Mouse (Mus musculus): Measurements from ENCODE around the gene Bicra. TPM values are rescaled to one million over a fixed set of nuclear protein-coding genes. Genes with fewer than 3 reads are reported as not detected.

Bicra gene
- polyA plus RNA-seq, 1 experiment from 2014 or later, result 1.6 TPM

GRCm38 (mm10) chr7:16013722-16014275, 33.9 kb downstream of the Bicra start:
- Histone ChIP-seq H3K4me3 (replicated peaks) (no peak overlapping the region), H3K4me2 (no peak overlapping the region), H3K27me3 (no peaks in the 10 kb centered on the region), H3K27ac (replicated peaks) (no peak overlapping the region), H3K9me3 (replicated peaks) (no peaks in the 10 kb centered on the region), H3K36me3 (replicated peaks) (no peaks in the 10 kb centered on the region), H3K9ac (no peak overlapping the region), H3K4me1 (replicated peaks) (peaks cover 60% of the 10 kb centered on the region)
- no peak for ATAC-seq (ENCODE audit: insufficient read depth)
- WGBS (ENCODE audit: insufficient replicate concordance), result 67% methylated on average over 5 of the region's 5 CpGs

GRCm38 (mm10) chr7:16012576-16013263, 35.0 kb downstream of the Bicra start:
- ATAC-seq (ENCODE audit: insufficient read depth), result no peak
- 68% methylated on average over 11 of the region's 11 CpGs for whole genome bisulfite sequencing (ENCODE audit: insufficient replicate concordance)

GRCm38 (mm10) chr7:16011418-16012085, 36.2 kb downstream of the Bicra start:
- Histone ChIP-seq H3K4me2 (peak overlapping the region; percentile 20), H3K4me1 (replicated peaks) (peaks cover 39% of the 10 kb centered on the region), H3K27me3 (no peaks in the 10 kb centered on the region), H3K9me3 (replicated peaks) (no peaks in the 10 kb centered on the region), H3K27ac (replicated peaks) (no peak overlapping the region), H3K9ac (no peak overlapping the region), H3K4me3 (replicated peaks) (no peak overlapping the region), H3K36me3 (replicated peaks) (no peaks in the 10 kb centered on the region)
- 28% methylated on average over 7 of the region's 7 CpGs for WGBS (ENCODE audit: insufficient replicate concordance)
- no peak for ATAC-seq (ENCODE audit: insufficient read depth)

More at GRCm38 (mm10) chr7:16012576-16013263, 35.0 kb downstream of the Bicra start:
- no peak overlapping the region for H3K27ac ChIP-seq (replicated peaks)
- H3K36me3 ChIP-seq (replicated peaks), result no peaks in the 10 kb centered on the region
- H3K4me1 ChIP-seq (replicated peaks), result peaks cover 50% of the 10 kb centered on the region
- H3K4me2 ChIP-seq, result no peak overlapping the region
- no peaks in the 10 kb centered on the region for H3K27me3 ChIP-seq
- no peak overlapping the region for H3K9ac ChIP-seq
- H3K9me3 ChIP-seq (replicated peaks), result no peaks in the 10 kb centered on the region
- H3K4me3 ChIP-seq (replicated peaks), result no peak overlapping the region

- Histone ChIP-seq H3K4me3 (replicated peaks) (no peak overlapping the region), H3K4me1 (replicated peaks) (peaks cover 38% of the 10 kb centered on the region), H3K4me2 (no peak overlapping the region), H3K27me3 (no peaks in the 10 kb centered on the region), H3K36me3 (replicated peaks) (no peaks in the 10 kb centered on the region; the same call in 1 of the 2 replicates), H3K9ac (no peak overlapping the region), H3K9me3 (replicated peaks) (no peaks in the 10 kb centered on the region), H3K27ac (replicated peaks) (no peak overlapping the region)
- no peak for ATAC-seq (ENCODE audit: insufficient read depth)
- 69% methylated on average over 5 of the region's 5 CpGs for WGBS (ENCODE audit: insufficient replicate concordance)
Measured at GRCm38 (mm10) chr7:16010649-16011048, 37.1 kb downstream of the Bicra start.

- no peak for ATAC-seq (ENCODE audit: insufficient read depth)
- H3K36me3 ChIP-seq (replicated peaks), result no peaks in the 10 kb centered on the region; the same call in 1 of the 2 replicates
- H3K4me1 ChIP-seq (replicated peaks), result peaks cover 35% of the 10 kb centered on the region
- no peak overlapping the region for H3K4me3 ChIP-seq (replicated peaks)
- no peak overlapping the region for H3K9ac ChIP-seq
- H3K4me2 ChIP-seq, result no peak overlapping the region
- no peaks in the 10 kb centered on the region for H3K27me3 ChIP-seq
- H3K27ac ChIP-seq (replicated peaks), result no peak overlapping the region
- WGBS (ENCODE audit: insufficient replicate concordance), result 81% methylated on average over 7 of the region's 7 CpGs
- H3K9me3 ChIP-seq (replicated peaks), result no peaks in the 10 kb centered on the region
Measured at GRCm38 (mm10) chr7:16009636-16010035, 38.1 kb downstream of the Bicra start.

GRCm38 (mm10) chr7:16005020-16005419, 42.7 kb downstream of the Bicra start:
- H3K9ac ChIP-seq, result no peak overlapping the region
- no peak overlapping the region for H3K4me2 ChIP-seq
- WGBS (ENCODE audit: insufficient replicate concordance), result 75% methylated on average over 3 of the region's 3 CpGs
- ATAC-seq (ENCODE audit: insufficient read depth), result no peak
- H3K4me1 ChIP-seq (replicated peaks), result peaks cover 36% of the 10 kb centered on the region
- H3K4me3 ChIP-seq (replicated peaks), result no peak overlapping the region
- no peak overlapping the region for H3K27ac ChIP-seq (replicated peaks)
- H3K9me3 ChIP-seq (replicated peaks), result no peaks in the 10 kb centered on the region
- H3K27me3 ChIP-seq, result no peaks in the 10 kb centered on the region
- H3K36me3 ChIP-seq (replicated peaks), result no peaks in the 10 kb centered on the region; the same call in 1 of the 2 replicates

- Histone ChIP-seq H3K9me3 (replicated peaks) (no peaks in the 10 kb centered on the region), H3K9ac (no peak overlapping the region), H3K27ac (replicated peaks) (no peak overlapping the region), H3K27me3 (no peaks in the 10 kb centered on the region), H3K4me3 (replicated peaks) (no peak overlapping the region), H3K4me2 (no peak overlapping the region), H3K36me3 (replicated peaks) (peaks cover 1% of the 10 kb centered on the region; the same call in 1 of the 2 replicates), H3K4me1 (replicated peaks) (peaks cover 41% of the 10 kb centered on the region)
- ATAC-seq (ENCODE audit: insufficient read depth), result no peak
- 71% methylated on average over 12 of the region's 12 CpGs for WGBS (ENCODE audit: insufficient replicate concordance)
Measured at GRCm38 (mm10) chr7:16004177-16004856, 43.4 kb downstream of the Bicra start.

- Histone ChIP-seq H3K9me3 (replicated peaks) (no peaks in the 10 kb centered on the region), H3K4me2 (no peak overlapping the region), H3K27ac (replicated peaks) (no peak overlapping the region), H3K4me1 (replicated peaks) (peaks cover 44% of the 10 kb centered on the region), H3K27me3 (no peaks in the 10 kb centered on the region), H3K36me3 (replicated peaks) (peaks cover 5% of the 10 kb centered on the region; the same call in 1 of the 2 replicates), H3K9ac (no peak overlapping the region), H3K4me3 (replicated peaks) (no peak overlapping the region)
- no peak for ATAC-seq (ENCODE audit: insufficient read depth)
- 24% methylated on average over 4 of the region's 4 CpGs for WGBS (ENCODE audit: insufficient replicate concordance)
Measured at GRCm38 (mm10) chr7:16003032-16003431, 44.7 kb downstream of the Bicra start.

GRCm38 (mm10) chr7:16002171-16002570, 45.5 kb downstream of the Bicra start:
- no peak for ATAC-seq (ENCODE audit: insufficient read depth)
- 50% methylated on average over 5 of the region's 5 CpGs for WGBS (ENCODE audit: insufficient replicate concordance)
- H3K27ac ChIP-seq (replicated peaks), result 0 out of 2 replicates have a peak overlapping the region, but pooled peaks have one; percentile 19
- no peaks in the 10 kb centered on the region for H3K9me3 ChIP-seq (replicated peaks)
- H3K36me3 ChIP-seq (replicated peaks), result peaks cover 10% of the 10 kb centered on the region; the same call in 1 of the 2 replicates
- H3K4me2 ChIP-seq, result no peak overlapping the region
- no peak overlapping the region for H3K9ac ChIP-seq
- no peak overlapping the region for H3K4me3 ChIP-seq (replicated peaks)
- no peaks in the 10 kb centered on the region for H3K27me3 ChIP-seq
- peaks cover 44% of the 10 kb centered on the region for H3K4me1 ChIP-seq (replicated peaks)

GRCm38 (mm10) chr7:16001691-16002090, 46.0 kb downstream of the Bicra start:
- Histone ChIP-seq H3K4me2 (no peak overlapping the region), H3K9me3 (replicated peaks) (no peaks in the 10 kb centered on the region), H3K36me3 (replicated peaks) (peaks cover 15% of the 10 kb centered on the region; the same call in 1 of the 2 replicates), H3K4me3 (replicated peaks) (no peak overlapping the region), H3K4me1 (replicated peaks) (peaks cover 44% of the 10 kb centered on the region), H3K27me3 (no peaks in the 10 kb centered on the region), H3K9ac (no peak overlapping the region), H3K27ac (replicated peaks) (no peak overlapping the region)
- ATAC-seq (ENCODE audit: insufficient read depth), result no peak
- 57% methylated on average over 1 of the region's 1 CpGs for WGBS (ENCODE audit: insufficient replicate concordance)

- ATAC-seq (ENCODE audit: insufficient read depth), result no peak
Measured at GRCm38 (mm10) chr7:15993789-15994188, 53.9 kb downstream of the Bicra start.

More at GRCm38 (mm10) chr7:15993789-15994188, 53.9 kb downstream of the Bicra start:
- H3K4me1 ChIP-seq (replicated peaks), result peaks cover 7% of the 10 kb centered on the region; the same call in 1 of the 2 replicates
- H3K9ac ChIP-seq, result no peak overlapping the region
- H3K27ac ChIP-seq (replicated peaks), result no peak overlapping the region
- WGBS (ENCODE audit: insufficient replicate concordance), result 83% methylated on average over 4 of the region's 4 CpGs
- no peaks in the 10 kb centered on the region for H3K9me3 ChIP-seq (replicated peaks)
- no peaks in the 10 kb centered on the region for H3K27me3 ChIP-seq
- peaks cover 57% of the 10 kb centered on the region for H3K36me3 ChIP-seq (replicated peaks)
- H3K4me2 ChIP-seq, result no peak overlapping the region
- H3K4me3 ChIP-seq (replicated peaks), result no peak overlapping the region
